Mouse (Mus musculus) kidney, adult 2 months (tissue): ENCODE measurements at regions not wholly inside any gene's neighbourhood (a gene's known extent, or its start where the extent isn't known, plus 50 kb on each side); places are given as distances from the start of the nearest gene placed in this dataset.

ENCODE experiments used
- CTCF ChIP-seq: fragments of 200-500 bp; conservative IDR thresholded peaks from 2 replicates; pipeline ENCODE4 v1.5.1; 2011; ENCODE audit warnings: low read depth, mild to moderate bottlenecking, control low read depth, low read length, moderate library complexity, mixed read lengths; ENCODE audit not compliant: insufficient read depth, insufficient read length
- POLR2A ChIP-seq: fragments of 200-500 bp; IDR thresholded peaks from one replicate; pipeline ENCODE4 v1.6.1; 2011; ENCODE audit warnings: low read depth, low read length, control low read depth

GRCm38 (mm10) chr2:116807207-116807606 lies 71.3 kb upstream of the Tmco5 start:
- TF ChIP-seq CTCF (no peak), POLR2A (no peak)
